Mouse (Mus musculus): ENCODE measurements at regions not wholly inside any gene's neighbourhood (a gene's known extent, or its start where the extent isn't known, plus 50 kb on each side); places are given as distances from the start of the nearest gene placed in this dataset.
"Not testable (repeated sequence)": the region's sequence is repeated elsewhere in the genome, so short reads cannot be mapped to it uniquely, and the experiment has no call there.

- Histone ChIP-seq H3K4me3 (ENCODE audit: extremely low read depth, insufficient read depth, insufficient read length) (no peak overlapping the region), H3K27me3 (ENCODE audit: control insufficient read depth, insufficient read depth, low read length) (no peaks in the 10 kb centered on the region), H3K36me3 (ENCODE audit: control insufficient read depth, insufficient read depth, low read length) (no peaks in the 10 kb centered on the region), H3K4me1 (ENCODE audit: control insufficient read depth, insufficient read depth, insufficient read length) (no peaks in the 10 kb centered on the region), H3K27ac (ENCODE audit: insufficient read depth, low read length) (no peak overlapping the region)
- WGBS, result 77% methylated on average over 5 of the region's 5 CpGs
- no peak for DNase-seq (ENCODE audit: low read depth in 1 of 2, low spot score in 2 of 2)
- no peak for TF ChIP-seq POLR2A (IDR thresholded peaks at IDR 0.05; ENCODE audit: low read depth, low read length)
- TF ChIP-seq CTCF (IDR thresholded peaks at IDR 0.05; ENCODE audit: extremely low read depth, insufficient read depth, insufficient read length, insufficient replicate concordance), result no peak
Measured at GRCm38 (mm10) chr2:72648294-72648693, 172.3 kb downstream of the Cdca7 start.

DNA sequence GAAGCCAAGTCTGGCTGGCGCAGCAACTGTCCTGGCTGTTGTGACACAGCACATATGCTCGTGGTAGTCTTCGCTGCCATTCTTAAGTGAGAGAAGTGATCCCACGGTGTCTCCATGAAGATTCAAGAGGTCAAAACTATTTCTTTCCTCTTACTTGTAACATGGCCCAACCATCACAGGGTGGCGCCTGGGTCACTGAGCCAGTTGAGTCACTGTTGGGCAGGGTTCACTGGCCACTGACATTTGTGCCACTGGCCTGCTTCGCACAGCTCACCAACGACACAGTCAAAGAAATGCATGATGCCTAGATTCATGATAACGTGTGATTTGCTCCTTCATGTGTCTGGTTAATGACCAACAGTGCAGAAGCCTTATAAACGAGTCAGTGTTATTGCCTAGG, 179.9 kb downstream of the Cdca7 start:
- WGBS, result 78% methylated on average over 9 of the region's 9 CpGs
- TF ChIP-seq POLR2A (IDR thresholded peaks at IDR 0.05; ENCODE audit: low read depth, low read length) (no peak), CTCF (IDR thresholded peaks at IDR 0.05; ENCODE audit: extremely low read depth, insufficient read depth, insufficient read length, insufficient replicate concordance) (no peak)
- Histone ChIP-seq H3K27ac (ENCODE audit: insufficient read depth, low read length) (no peak overlapping the region), H3K4me1 (ENCODE audit: control insufficient read depth, insufficient read depth, insufficient read length) (no peaks in the 10 kb centered on the region), H3K27me3 (ENCODE audit: control insufficient read depth, insufficient read depth, low read length) (no peaks in the 10 kb centered on the region), H3K36me3 (ENCODE audit: control insufficient read depth, insufficient read depth, low read length) (no peaks in the 10 kb centered on the region), H3K4me3 (ENCODE audit: extremely low read depth, insufficient read depth, insufficient read length) (no peak overlapping the region)
- no peak for DNase-seq (ENCODE audit: low read depth in 1 of 2, low spot score in 2 of 2)

DNA sequence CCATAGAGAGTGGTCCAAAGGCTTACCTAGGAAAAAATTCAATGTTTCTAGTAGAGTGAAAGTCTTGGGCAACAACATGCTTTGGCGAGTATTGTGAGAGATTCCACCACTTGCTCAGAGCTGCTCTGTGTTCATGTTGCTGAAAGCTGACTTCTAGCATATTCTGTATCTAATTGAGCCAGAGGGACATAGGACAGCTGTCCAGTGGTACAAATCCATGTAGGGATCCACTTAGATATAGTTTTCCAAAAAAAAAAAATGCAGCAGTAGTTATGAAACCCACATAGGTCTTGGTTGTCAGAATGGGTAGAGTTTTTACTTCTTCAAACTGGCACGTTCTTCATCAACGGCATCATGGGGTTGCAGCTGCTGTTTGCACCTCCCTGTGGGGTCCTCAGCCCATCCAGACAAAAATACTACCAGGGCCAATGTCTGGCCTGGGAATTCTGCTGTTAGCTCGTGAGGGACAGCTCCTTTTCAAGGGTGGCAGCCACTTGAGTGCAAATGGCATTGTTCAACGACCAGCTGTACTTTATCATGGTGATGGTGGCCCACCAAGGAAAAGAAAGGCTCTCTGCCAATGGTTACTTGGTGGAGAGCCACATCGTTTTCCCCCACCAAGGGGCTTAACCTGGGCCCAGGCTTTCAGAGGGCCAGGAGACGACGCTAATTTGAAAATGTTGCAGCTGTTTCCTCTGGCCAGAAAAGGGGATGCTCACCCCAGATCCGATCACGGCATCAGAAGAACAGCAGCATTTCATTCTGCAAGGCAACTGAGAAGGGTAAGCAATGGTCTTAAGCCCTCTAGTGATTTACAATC, 181.4 kb downstream of the Cdca7 start:
- H3K36me3 ChIP-seq (ENCODE audit: control insufficient read depth, insufficient read depth, low read length), result no peaks in the 10 kb centered on the region
- no peak overlapping the region for H3K27ac ChIP-seq (ENCODE audit: insufficient read depth, low read length)
- no peak overlapping the region for H3K4me3 ChIP-seq (ENCODE audit: extremely low read depth, insufficient read depth, insufficient read length)
- no peaks in the 10 kb centered on the region for H3K27me3 ChIP-seq (ENCODE audit: control insufficient read depth, insufficient read depth, low read length)
- H3K4me1 ChIP-seq (ENCODE audit: control insufficient read depth, insufficient read depth, insufficient read length), result no peaks in the 10 kb centered on the region
- WGBS, result 53% methylated on average over 10 of the region's 10 CpGs
- DNase-seq (ENCODE audit: low read depth in 1 of 2, low spot score in 2 of 2), result no peak
- TF ChIP-seq POLR2A (IDR thresholded peaks at IDR 0.05; ENCODE audit: low read depth, low read length), result no peak
- no peak for TF ChIP-seq CTCF (IDR thresholded peaks at IDR 0.05; ENCODE audit: extremely low read depth, insufficient read depth, insufficient read length, insufficient replicate concordance)

DNA sequence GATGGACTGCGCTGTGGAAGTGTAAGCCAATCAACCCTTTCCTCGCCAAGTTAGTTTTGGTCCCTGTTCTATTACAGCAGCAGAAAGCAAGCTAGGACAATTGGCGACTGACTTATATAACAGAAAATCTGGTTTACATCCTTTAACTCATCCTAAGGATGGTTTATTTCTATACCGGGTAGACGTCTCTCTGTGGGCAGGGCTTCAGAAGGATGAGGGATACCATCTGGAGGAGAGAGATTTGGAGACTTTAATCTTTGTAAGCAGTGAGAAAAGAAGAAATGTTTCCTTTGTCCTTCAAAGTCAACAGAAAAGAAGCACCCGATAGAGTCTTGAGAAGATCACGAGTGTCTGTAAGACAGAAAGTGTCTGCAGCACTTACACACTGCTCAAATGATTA, 186.4 kb downstream of the Cdca7 start:
- no peak for TF ChIP-seq POLR2A (IDR thresholded peaks at IDR 0.05; ENCODE audit: low read depth, low read length)
- TF ChIP-seq CTCF (IDR thresholded peaks at IDR 0.05; ENCODE audit: extremely low read depth, insufficient read depth, insufficient read length, insufficient replicate concordance), result no peak
- 91% methylated on average over 7 of the region's 7 CpGs for WGBS
- Histone ChIP-seq H3K4me3 (ENCODE audit: extremely low read depth, insufficient read depth, insufficient read length) (no peak overlapping the region), H3K36me3 (ENCODE audit: control insufficient read depth, insufficient read depth, low read length) (no peaks in the 10 kb centered on the region), H3K4me1 (ENCODE audit: control insufficient read depth, insufficient read depth, insufficient read length) (no peaks in the 10 kb centered on the region), H3K27me3 (ENCODE audit: control insufficient read depth, insufficient read depth, low read length) (no peaks in the 10 kb centered on the region), H3K27ac (ENCODE audit: insufficient read depth, low read length) (no peak overlapping the region)
- DNase-seq (ENCODE audit: low read depth in 1 of 2, low spot score in 2 of 2), result no peak

- no peak overlapping the region for H3K27ac ChIP-seq (ENCODE audit: insufficient read depth, low read length)
- no peak for TF ChIP-seq CTCF (IDR thresholded peaks at IDR 0.05; ENCODE audit: extremely low read depth, insufficient read depth, insufficient read length, insufficient replicate concordance)
- no peak for TF ChIP-seq POLR2A (IDR thresholded peaks at IDR 0.05; ENCODE audit: low read depth, low read length)
- no peaks in the 10 kb centered on the region for H3K36me3 ChIP-seq (ENCODE audit: control insufficient read depth, insufficient read depth, low read length)
- no peaks in the 10 kb centered on the region for H3K27me3 ChIP-seq (ENCODE audit: control insufficient read depth, insufficient read depth, low read length)
- H3K4me1 ChIP-seq (ENCODE audit: control insufficient read depth, insufficient read depth, insufficient read length), result no peaks in the 10 kb centered on the region
- no peak overlapping the region for H3K4me3 ChIP-seq (ENCODE audit: extremely low read depth, insufficient read depth, insufficient read length)
- DNase-seq (ENCODE audit: low read depth in 1 of 2, low spot score in 2 of 2), result no peak
- 77% methylated on average over 8 of the region's 8 CpGs for WGBS
Measured at GRCm38 (mm10) chr2:72662979-72663780, 187.2 kb downstream of the Cdca7 start.

DNA sequence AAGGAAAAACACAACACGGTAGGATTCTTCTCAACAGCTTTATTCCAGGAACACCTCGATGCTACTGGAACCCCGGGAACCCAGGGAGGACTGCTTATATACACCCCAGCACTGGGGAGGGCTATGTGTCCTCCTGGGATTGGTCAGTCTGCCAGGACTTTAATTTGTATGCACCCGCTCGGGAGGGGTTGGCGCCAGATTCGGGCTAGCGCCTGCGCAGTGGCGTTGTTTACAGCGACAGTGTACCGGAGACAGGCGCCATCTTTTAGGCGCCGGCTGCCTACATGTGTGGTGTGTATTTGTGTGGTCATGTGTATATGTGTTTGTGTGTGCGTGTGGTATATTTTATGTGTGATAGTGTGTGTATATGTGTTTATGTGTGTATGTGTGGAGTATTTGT, 191.4 kb downstream of the Cdca7 start:
- not testable (repeated sequence) for H3K36me3 ChIP-seq (ENCODE audit: control insufficient read depth, insufficient read depth, low read length); H3K27me3 ChIP-seq (ENCODE audit: control insufficient read depth, insufficient read depth, low read length); H3K4me3 ChIP-seq (ENCODE audit: extremely low read depth, insufficient read depth, insufficient read length); H3K27ac ChIP-seq (ENCODE audit: insufficient read depth, low read length); H3K4me1 ChIP-seq (ENCODE audit: control insufficient read depth, insufficient read depth, insufficient read length); DNase-seq (ENCODE audit: low read depth in 1 of 2, low spot score in 2 of 2)
- WGBS, result 94% methylated on average over 16 of the region's 16 CpGs
